Mouse (Mus musculus) stomach, adult 2 months (tissue): ENCODE measurements around the gene F8a. TPM values are rescaled to one million over a fixed set of nuclear protein-coding genes. Genes with fewer than 3 reads are reported as not detected.

Experiments
- polyA plus RNA-seq: library from polyadenylated mRNA; depleted of rRNA; stranded (reverse); fragments of >200 nt; gene quantifications from 2 replicates; pipeline ENCODE4 v1.2.3, GENCODE M21; 2012; rRNA removed

The F8a gene
- 20.4 and 37.1 TPM in 2 replicates for polyA plus RNA-seq

DNA sequence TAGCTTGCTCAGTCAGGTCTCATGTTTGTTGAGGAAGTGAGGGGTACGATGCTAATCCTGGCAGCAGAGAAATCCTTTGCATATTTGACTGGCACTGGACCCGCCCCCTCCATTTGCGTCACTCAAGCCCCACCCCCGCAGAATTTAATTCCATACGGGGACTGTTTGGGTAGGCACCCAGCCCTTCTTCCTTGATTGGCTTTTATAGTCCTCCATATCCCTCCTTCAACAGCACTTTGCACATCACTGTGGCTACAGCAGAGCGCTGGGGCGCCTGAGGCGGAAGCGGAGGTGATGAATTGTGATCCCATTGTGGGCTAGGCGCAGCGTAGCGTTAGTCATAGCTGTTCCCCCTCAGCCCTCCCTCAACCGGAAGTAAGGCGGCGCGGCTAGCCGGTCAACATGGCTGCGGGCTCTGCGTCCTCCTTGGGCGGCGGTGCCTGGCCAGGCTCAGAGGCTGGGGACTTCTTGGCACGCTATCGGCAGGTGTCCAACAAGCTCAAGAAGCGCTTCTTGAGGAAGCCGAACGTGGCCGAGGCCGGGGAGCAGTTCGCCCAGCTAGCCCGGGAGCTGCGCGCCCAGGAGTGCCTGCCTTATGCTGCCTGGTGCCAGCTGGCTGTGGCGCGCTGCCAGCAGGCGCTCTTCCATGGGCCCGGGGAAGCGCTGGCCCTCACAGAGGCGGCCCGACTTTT, at the start of gene F8a:
Gene F8a (plus strand): TSS at position 378 of the 692 bp plus-strand sequence.

DNA sequence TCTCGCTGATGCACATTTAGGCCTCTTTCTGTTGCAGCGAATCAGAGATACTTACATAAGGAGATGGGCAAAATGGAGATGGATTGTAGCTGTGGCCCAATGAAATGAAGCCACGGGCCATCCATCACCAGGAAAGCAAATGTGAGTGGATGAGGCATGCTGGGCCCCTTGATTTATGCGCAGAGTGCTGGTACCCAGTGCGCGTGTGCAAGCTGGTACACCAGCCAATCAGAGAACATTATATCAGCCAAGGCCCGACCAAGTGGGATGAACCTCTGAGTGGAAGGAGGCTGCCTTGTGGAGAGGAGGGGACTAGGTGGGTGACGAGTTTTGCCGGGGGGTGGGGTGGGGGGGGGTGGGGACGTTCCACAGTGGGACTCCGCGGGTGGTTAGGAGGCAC, 36.2 kb upstream of the F8a start, which contains the start of gene Xlr3b:
Gene Xlr3b (plus strand): TSS at position 274 of the 400 bp plus-strand sequence.

DNA sequence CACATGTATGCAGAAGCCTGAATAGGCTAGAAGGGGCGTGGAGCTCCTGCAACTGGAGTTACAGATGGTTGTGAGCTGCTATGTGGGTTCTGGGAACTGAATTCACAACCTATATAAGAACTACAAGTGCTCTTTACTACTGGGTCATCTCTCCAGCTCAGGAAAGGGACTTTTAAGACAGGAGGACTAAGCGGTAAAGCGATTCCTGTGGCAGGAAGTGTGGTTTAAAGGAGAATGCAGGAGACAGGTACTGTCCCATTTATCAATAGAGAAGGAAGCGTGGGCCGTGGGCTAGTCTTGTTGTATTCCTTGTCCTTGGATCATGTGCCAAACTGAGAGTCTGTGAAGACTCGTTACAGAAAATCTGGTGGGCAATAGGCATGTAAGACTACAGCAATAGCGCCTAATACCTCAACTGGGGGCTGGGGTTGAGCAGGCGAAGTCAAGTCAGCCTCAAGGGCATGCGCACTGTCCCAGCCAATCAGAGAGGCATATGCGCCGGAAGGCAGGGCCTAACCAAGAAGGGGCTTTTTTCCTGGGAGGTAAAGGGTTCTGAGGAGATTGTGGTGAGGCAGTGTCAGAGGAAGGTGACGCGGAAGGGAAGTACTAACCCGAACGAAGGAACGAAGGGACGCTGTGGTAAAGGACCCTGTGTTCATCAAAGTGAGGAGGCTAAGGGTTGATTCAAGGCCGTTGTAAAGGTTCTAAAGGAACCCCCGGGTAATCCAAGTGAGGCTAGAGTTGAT, 14.1 kb upstream of the F8a start, which contains the start of gene Xlr4b:
Gene Xlr4b (plus strand): TSS at position 515 of the 746 bp plus-strand sequence.

DNA sequence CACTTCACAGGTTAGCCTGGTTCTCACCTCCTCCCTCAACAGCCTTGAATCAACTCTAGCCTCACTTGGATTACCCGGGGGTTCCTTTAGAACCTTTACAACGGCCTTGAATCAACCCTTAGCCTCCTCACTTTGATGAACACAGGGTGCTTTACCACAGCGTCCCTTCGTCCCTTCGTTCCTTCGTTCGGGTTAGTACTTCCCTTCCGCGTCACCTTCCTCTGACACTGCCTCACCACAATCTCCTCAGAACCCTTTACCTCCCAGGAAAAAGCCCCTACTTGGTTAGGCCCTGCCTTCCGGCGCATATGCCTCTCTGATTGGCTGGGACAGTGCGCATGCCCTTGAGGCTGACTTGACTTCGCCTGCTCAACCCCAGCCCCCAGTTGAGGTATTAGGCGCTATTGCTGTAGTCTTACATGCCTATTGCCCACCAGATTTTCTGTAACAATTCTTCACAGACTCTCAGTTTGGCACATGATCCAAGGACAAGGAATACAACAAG, 14.8 kb downstream of the F8a start, which contains the start of gene Xlr4c:
Gene Xlr4c (minus strand): TSS at position 310 of the 505 bp plus-strand sequence.

DNA sequence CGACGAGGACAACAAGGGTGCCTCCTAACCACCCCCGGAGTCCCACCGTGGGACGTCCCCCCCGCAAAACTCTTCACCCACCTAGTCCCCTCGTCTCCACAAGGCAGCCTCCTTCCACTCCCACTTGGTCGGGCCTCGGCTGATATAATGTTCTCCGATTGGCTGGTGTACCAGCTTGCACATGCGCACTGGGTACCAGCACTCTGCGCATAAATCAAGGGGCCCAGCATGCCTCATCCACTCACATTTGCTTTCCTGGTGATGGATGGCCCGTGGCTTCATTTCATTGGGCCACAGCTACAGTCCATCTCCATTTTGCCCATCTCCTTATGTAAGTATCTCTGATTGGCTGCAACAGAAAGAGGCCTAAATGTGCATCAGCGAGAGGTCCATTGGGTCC, 37.2 kb downstream of the F8a start, which contains the start of gene Xlr3c:
Gene Xlr3c (minus strand): TSS at position 121 of the 400 bp plus-strand sequence.

Other genes starting within 250 kb of the F8a start
- gene Zfp185, start 241.0 kb upstream of the F8a start, polyA plus RNA-seq: 1.2 and 1.7 TPM in 2 replicates
- not detected in 2 replicates for gene Pnma5, start 191.2 kb upstream of the F8a start, polyA plus RNA-seq
- gene Pnma3, start 163.5 kb upstream of the F8a start, polyA plus RNA-seq: not detected in 2 replicates
- gene Xlr4a, start 145.8 kb upstream of the F8a start, polyA plus RNA-seq: not detected in 2 replicates
- 0.29 and 1.0 TPM in 2 replicates for gene Xlr3a, start 131.2 kb upstream of the F8a start, polyA plus RNA-seq
- 0.02 TPM in 1 of 2 replicates, not detected in the other for gene Gm14685, start 111.2 kb upstream of the F8a start, polyA plus RNA-seq
- gene Xlr5b, start 79.5 kb upstream of the F8a start, polyA plus RNA-seq: not detected in 2 replicates
- gene DXBay18, start 78.8 kb upstream of the F8a start, polyA plus RNA-seq: not detected in 2 replicates
- not detected in 2 replicates for gene Spin2d, start 51.3 kb upstream of the F8a start, polyA plus RNA-seq
- gene Xlr3b, start 36.1 kb upstream of the F8a start, polyA plus RNA-seq: 0.06 TPM in 1 of 2 replicates, not detected in the other
- gene Xlr4b, start 14.0 kb upstream of the F8a start, polyA plus RNA-seq: not detected in 2 replicates
- gene Xlr4c, start 14.8 kb downstream of the F8a start, polyA plus RNA-seq: not detected in 2 replicates
- not detected in 2 replicates for gene Xlr3c, start 37.1 kb downstream of the F8a start, polyA plus RNA-seq
- not detected in 2 replicates for gene Xlr5a, start 64.7 kb downstream of the F8a start, polyA plus RNA-seq
- gene Xlr5c, start 64.7 kb downstream of the F8a start, polyA plus RNA-seq: not detected in 2 replicates
- gene Gm45015, start 108.5 kb downstream of the F8a start, polyA plus RNA-seq: not detected in 2 replicates
- 2.1 and 2.9 TPM in 2 replicates for gene Zfp275, start 114.3 kb downstream of the F8a start, polyA plus RNA-seq
- gene Gm18336, start 170.4 kb downstream of the F8a start, polyA plus RNA-seq: not detected in 2 replicates
- gene Zfp92, start 182.8 kb downstream of the F8a start, polyA plus RNA-seq: 0.03 TPM in 1 of 2 replicates, not detected in the other
- 97.8 and 195 TPM in 2 replicates for gene Trex2, start 207.1 kb downstream of the F8a start, polyA plus RNA-seq
- gene Haus7, start 230.8 kb downstream of the F8a start, polyA plus RNA-seq: 6.3 and 7.0 TPM in 2 replicates